Mouse (Mus musculus) heart, adult 9 months (tissue): ENCODE measurements around the gene Gatad2a.
"Not testable (repeated sequence)": the region's sequence is repeated elsewhere in the genome, so short reads cannot be mapped to it uniquely, and the experiment has no call there.

Source experiments
- DNase-seq, 2 experiments: peaks; one replicate each; pipeline ENCODE4 v3.0.0; 2022; ENCODE audit warnings: low spot score in 2 of 2

Gene Gatad2a

GRCm38 (mm10) chr8:69995776-69996588, at the start of gene Gatad2a:
Gatad2a (minus strand) TSS chr8:69996384.
- DNase-seq, result peak; percentile 100

GRCm38 (mm10) chr8:70043996-70044395, 47.8 kb upstream of the Gatad2a start:
- DNase-seq, result no peak

GRCm38 (mm10) chr8:70042583-70043455, 46.6 kb upstream of the Gatad2a start, which contains the start of the genes Mau2 and Sugp1:
Mau2 (minus strand) TSS chr8:70042734.
Sugp1 (plus strand) TSS chr8:70042813.
- DNase-seq, result peak; percentile 89 to 97

- no peak for DNase-seq
These were observed 45.8 kb upstream of the Gatad2a start for GRCm38 (mm10) chr8:70041885-70042546.

GRCm38 (mm10) chr8:70037994-70038393, 41.8 kb upstream of the Gatad2a start:
- DNase-seq, result no peak

- DNase-seq, result peak; percentile 16 to 26
These were observed 34.1 kb upstream of the Gatad2a start for GRCm38 (mm10) chr8:70030255-70030654.

GRCm38 (mm10) chr8:70026151-70026550, 30.0 kb upstream of the Gatad2a start:
- no peak for DNase-seq

- DNase-seq, result no peak
These were observed 27.4 kb upstream of the Gatad2a start for GRCm38 (mm10) chr8:70023596-70023995.

- no peak for DNase-seq
These were observed 18.8 kb upstream of the Gatad2a start for GRCm38 (mm10) chr8:70015017-70015416.

- no peak for DNase-seq
These were observed 16.6 kb upstream of the Gatad2a start for GRCm38 (mm10) chr8:70012763-70013162.

- no peak for DNase-seq
These were observed 16.2 kb upstream of the Gatad2a start for GRCm38 (mm10) chr8:70012350-70012749.

- DNase-seq, result not testable (repeated sequence)
These were observed 14.6 kb upstream of the Gatad2a start for GRCm38 (mm10) chr8:70010796-70011195.

GRCm38 (mm10) chr8:70005178-70005577, 9.0 kb upstream of the Gatad2a start:
- DNase-seq, result peak; percentile 51 to 73

GRCm38 (mm10) chr8:70004345-70004744, 8.2 kb upstream of the Gatad2a start:
- DNase-seq, result no peak

GRCm38 (mm10) chr8:70003204-70003657, 7.0 kb upstream of the Gatad2a start:
- no peak for DNase-seq

- not testable (repeated sequence) for DNase-seq
These were observed 5.7 kb upstream of the Gatad2a start for GRCm38 (mm10) chr8:70001892-70002191.

GRCm38 (mm10) chr8:70001176-70001891, 5.2 kb upstream of the Gatad2a start:
- DNase-seq, result peak; percentile 65 to 73

- no peak for DNase-seq
These were observed 4.0 kb upstream of the Gatad2a start for GRCm38 (mm10) chr8:70000226-70000625.

GRCm38 (mm10) chr8:69999236-69999635, 3.1 kb upstream of the Gatad2a start:
- no peak for DNase-seq

GRCm38 (mm10) chr8:69998706-69999105, 2.5 kb upstream of the Gatad2a start:
- DNase-seq, result no peak

- DNase-seq, result no peak
These were observed 553 bp upstream of the Gatad2a start for GRCm38 (mm10) chr8:69996589-69997285.
